Mouse (Mus musculus) left cerebral cortex, postnatal 4 days (tissue): ENCODE results near the gene Rnasel. TPM values are rescaled to one million over a fixed set of nuclear protein-coding genes. Genes with fewer than 3 reads are reported as not detected.
"Not testable (repeated sequence)": the region's sequence is repeated elsewhere in the genome, so short reads cannot be mapped to it uniquely, and the experiment has no call there.

Experiments used
- DNase-seq: peaks from one replicate; pipeline ENCODE4 v3.0.0-alpha.2; 2022
- intact Hi-C: fragments of 180-260 bp; cut with DNase I; formaldehyde crosslinking; loops from one replicate; pipeline ENCODE4 v1.15.1; 2025
- total RNA-seq, 2 experiments: library from RNA; stranded (reverse); gene quantifications; 2 replicates each; pipeline ENCODE4 v1.2.3; 2021

Gene Rnasel
- total RNA-seq, 2 experiments from 2014 or later: 33.7 to 34.4 TPM

DNA sequence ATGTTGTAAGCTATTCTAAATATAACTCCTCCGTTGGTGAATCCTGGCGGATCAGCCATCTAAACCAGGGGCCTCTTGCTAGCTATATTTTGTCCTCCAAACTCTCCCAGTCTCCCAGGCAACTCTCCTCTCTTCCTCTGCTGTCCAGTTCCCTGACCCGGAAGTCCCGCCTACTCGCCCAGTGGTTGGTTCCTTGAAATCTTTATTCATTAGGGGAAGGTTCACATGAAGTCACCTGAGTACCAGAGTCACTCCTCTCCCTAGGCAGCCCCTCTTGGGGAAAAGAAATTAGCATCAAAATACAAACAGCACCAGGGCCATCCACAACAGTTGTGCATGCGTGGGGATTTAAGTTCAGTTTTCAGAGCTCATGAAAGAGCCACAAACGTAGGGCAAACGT, 17.1 kb downstream of the Rnasel start:
- intact Hi-C loops: no loop called here
- no peak for DNase-seq

DNA sequence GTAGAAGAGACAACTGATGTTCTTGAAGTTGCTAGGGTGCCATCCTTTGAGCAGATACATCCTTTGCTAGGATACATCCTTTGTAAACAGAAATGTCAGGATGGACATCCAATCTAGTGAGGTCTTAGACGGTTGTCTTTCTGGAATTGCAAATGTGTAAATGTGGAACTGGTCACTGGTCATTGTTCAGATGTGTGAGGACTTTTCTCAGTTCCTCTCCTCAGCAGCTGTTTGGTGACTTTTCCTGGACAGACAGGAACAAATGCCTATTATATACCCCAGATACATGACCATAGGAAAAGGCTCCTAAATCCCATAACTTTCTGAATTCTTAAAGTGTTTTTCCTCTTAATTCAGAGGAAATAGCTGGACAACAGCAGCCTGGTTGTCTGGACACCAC, 18.1 kb downstream of the Rnasel start:
- no peak for DNase-seq
- intact Hi-C loops: no loop called here

DNA sequence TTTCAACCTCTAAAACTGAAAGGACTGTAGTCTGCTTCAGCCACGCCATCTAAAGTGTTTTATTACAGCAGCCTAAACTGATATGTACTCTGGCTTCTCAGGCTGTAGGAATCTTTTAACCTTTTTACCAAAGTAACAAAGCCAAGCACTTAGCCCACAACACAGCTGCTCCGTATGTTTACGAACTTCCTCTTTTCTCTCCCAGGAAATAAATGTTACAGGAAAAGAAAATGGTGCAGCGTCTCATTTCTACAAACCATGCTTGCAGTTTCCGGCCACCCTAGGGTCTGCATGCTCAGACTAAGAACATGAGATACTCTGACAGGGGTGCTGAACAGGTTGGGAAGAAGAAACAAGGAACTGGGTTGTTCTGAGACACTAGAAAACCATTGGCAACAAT, 19.2 kb downstream of the Rnasel start:
- intact Hi-C loops: no loop called here
- no peak for DNase-seq

DNA sequence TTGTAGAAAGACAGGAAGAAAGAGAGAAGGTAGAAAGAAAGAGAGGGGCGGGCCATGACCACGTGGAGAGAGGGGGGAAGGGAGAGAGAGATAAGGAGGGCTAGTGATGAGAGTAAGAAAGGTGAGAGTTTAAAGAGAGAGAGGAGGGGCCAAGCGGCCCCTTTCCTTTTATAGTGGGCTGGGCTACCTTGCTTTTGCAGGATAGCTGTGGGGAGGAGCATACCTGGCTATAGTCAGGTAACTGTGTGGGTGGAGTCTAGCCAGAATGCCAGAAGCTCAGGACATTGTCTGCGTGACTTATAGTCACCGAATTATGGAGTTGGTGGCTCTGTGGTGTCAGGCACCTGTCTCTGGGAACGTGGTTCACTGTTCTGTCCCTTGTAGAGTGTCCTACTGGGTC, 20.3 kb downstream of the Rnasel start:
- intact Hi-C loops, DNase-seq: not testable (repeated sequence)

- DNase-seq: no peak
- intact Hi-C loops: no loop called here
Measured at GRCm38 (mm10) chr1:153769998-153770775, 21.0 kb downstream of the Rnasel start.

DNA sequence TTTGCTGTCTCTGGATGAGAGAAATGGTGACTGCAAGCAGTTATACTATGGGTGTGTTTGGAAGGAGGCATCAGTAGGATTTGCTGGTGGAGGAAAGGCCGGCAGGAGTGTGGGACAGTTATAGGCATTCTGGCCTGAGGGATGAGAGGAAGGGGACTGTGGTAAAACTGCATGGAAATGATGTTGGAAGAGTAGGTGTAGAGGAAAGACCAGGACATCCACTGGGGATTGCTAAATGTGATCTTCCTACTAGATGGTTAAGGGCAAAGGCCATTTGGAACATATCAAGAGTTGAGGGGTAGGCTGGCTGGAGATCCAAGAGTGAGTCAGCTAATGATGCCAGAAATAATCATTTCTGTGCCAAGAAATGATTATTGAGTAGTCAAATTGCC, 21.5 kb downstream of the Rnasel start:
- DNase-seq: no peak
- intact Hi-C loops: no loop called here

GRCm38 (mm10) chr1:153775174-153775573, 25.9 kb downstream of the Rnasel start:
- intact Hi-C loops: no loop called here
- no peak for DNase-seq

DNA sequence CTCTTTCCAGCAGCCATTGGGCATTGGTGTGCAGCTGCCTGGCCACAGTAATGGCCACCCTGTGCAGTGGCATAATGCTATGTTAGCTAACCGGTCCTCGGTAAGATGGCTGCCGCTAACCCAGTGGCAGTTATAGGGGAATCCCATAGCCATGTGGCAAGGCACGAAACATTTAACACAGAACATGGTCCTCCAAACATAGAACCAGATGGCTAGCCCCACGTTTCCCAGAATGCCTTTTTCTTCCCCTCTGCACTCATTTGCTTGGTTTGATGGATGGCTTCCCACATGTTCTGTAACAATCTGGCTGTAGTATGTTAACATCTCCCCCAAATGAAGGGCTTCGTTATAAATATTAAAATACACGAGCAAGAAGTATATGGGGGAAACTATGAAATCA, 27.0 kb downstream of the Rnasel start:
- intact Hi-C loops: no loop called here
- no peak for DNase-seq

- intact Hi-C loops: no loop called here
- DNase-seq: no peak
Measured at GRCm38 (mm10) chr1:153778205-153778604, 29.0 kb downstream of the Rnasel start.

- intact Hi-C loops: no loop called here
- no peak for DNase-seq
Measured at GRCm38 (mm10) chr1:153783339-153783738, 34.1 kb downstream of the Rnasel start.

GRCm38 (mm10) chr1:153785608-153786007, 36.4 kb downstream of the Rnasel start:
- no peak for DNase-seq
- intact Hi-C loops: no loop called here

GRCm38 (mm10) chr1:153790708-153791107, 41.5 kb downstream of the Rnasel start:
- intact Hi-C loops: no loop called here

DNA sequence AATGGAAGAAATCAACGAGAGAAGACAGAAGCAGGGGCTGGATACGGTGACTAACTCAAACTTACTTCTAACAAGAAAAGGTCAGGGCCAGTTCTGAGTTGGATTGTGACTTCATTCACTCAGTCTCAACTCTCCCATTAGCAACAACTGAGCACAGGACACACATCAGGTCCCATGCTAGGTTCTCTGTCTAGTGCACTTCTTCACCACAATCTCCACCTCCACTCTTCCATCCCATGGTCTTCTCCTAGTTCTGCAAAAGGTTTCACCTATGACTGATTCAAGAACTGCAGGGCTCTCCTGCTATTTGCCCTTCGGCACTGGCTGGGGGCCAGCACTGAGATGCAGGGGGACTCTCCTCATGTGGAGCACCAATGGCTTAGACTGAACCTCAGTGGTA, 45.0 kb downstream of the Rnasel start:
- no peak for DNase-seq
- intact Hi-C loops: no loop called here

More at GRCm38 (mm10) chr1:153790708-153791107, 41.5 kb downstream of the Rnasel start:
- DNase-seq: no peak

DNA sequence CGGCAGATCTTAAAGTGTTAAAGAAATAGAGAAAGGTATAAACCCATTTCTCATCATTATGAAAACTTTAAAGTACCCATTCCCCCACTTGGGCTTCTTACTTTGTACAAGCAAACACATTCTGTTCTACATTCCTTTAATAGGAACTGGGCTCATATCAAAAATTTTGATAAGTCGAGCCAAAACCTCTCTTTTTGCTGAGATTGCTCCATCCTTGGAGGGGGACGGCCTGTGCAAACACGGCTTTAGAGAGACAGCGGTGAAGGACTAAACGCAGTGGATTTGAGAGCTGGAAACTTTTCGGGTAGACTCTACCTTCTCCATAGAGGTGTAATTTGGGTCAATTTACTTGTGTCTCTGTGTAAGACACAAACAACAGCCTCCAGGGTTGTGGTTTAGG, 53.5 kb downstream of the Rnasel start:
- intact Hi-C loops: loop anchor here (10.0 kb wide), 1 partner anchor 248 kb away; the partner anchor contains the start of gene Npl
- no peak for DNase-seq

GRCm38 (mm10) chr1:153803530-153803929, 54.3 kb downstream of the Rnasel start:
- DNase-seq: no peak
- intact Hi-C loops: loop anchor here (10.0 kb wide), 1 partner anchor 249 kb away; the partner anchor contains the start of gene Npl

GRCm38 (mm10) chr1:153807390-153807993, 58.3 kb downstream of the Rnasel start:
- peak; percentile 51 for DNase-seq
- intact Hi-C loops: loop anchor here (5.0 to 10.0 kb wide), 2 partner anchors 60 to 253 kb away; partner anchors contain the start of genes Npl and Rnasel

Other genes starting within 250 kb of the Rnasel start
- 1 to 10 TPM; 5.4 to 6.8 TPM for gene Npl, start 199.4 kb upstream of the Rnasel start, total RNA-seq
- gene Rgs8, start 96.4 kb upstream of the Rnasel start, total RNA-seq: 10 to 100 TPM; 22.2 to 27.3 TPM
- 1 to 10 TPM; 7.2 to 7.8 TPM for gene Rgs16, start 9.1 kb upstream of the Rnasel start, total RNA-seq
- 1 to 10 TPM; 1.3 to 1.5 TPM for gene Rgsl1, start 94.7 kb downstream of the Rnasel start, total RNA-seq
- not detected for gene Teddm1b, start 124.9 kb downstream of the Rnasel start, total RNA-seq
- not detected for gene Teddm1a, start 142.3 kb downstream of the Rnasel start, total RNA-seq
- gene Glul, start 150.5 kb downstream of the Rnasel start, total RNA-seq: 100 to 1,000 TPM; 359 to 362 TPM
- 1 to 10 TPM; 2.1 to 3.5 TPM for gene Teddm2, start 150.8 kb downstream of the Rnasel start, total RNA-seq